Mouse (Mus musculus) heart, embryonic 12.5 days (tissue): ENCODE data around the gene Wfikkn2. TPM values are rescaled to one million over a fixed set of nuclear protein-coding genes. Genes with fewer than 3 reads are reported as not detected.
A peak's percentile ranks its signal among the peaks of the same experiment; 100 is the strongest.

Experiments used
- ATAC-seq: fragments of 200-750 bp; cut with Nextera tagmentation; 2 replicates; pipeline ENCODE4 v1.8.0; 2017; ENCODE audit warnings: moderate TSS enrichment, moderate library complexity; ENCODE audit not compliant: insufficient number of reproducible peaks, low FRiP score
- H3K27ac ChIP-seq: fragments of 300-500 bp; sonication (generic); 2 replicates; pipeline ENCODE4 v1.5.1; 2016; ENCODE audit warnings: mild to moderate bottlenecking, moderate library complexity; ENCODE audit not compliant: poor library complexity, severe bottlenecking
- H3K27me3 ChIP-seq: fragments of 300-500 bp; sonication (generic); replicated peaks from 2 replicates; pipeline ENCODE4 v1.6.1; 2016; ENCODE audit warnings: mild to moderate bottlenecking, moderate library complexity
- H3K36me3 ChIP-seq: fragments of 300-500 bp; sonication (generic); 2 replicates; pipeline ENCODE4 v1.6.1; 2016; ENCODE audit warnings: mild to moderate bottlenecking, moderate library complexity
- H3K4me1 ChIP-seq: fragments of 300-500 bp; sonication (generic); replicated peaks from 2 replicates; pipeline ENCODE4 v1.6.1; 2016; ENCODE audit warnings: mild to moderate bottlenecking
- H3K4me2 ChIP-seq: fragments of 300-500 bp; sonication (generic); 2 replicates; pipeline ENCODE4 v1.6.1; 2016; ENCODE audit warnings: mild to moderate bottlenecking, moderate library complexity
- H3K4me3 ChIP-seq: fragments of 300-500 bp; sonication (generic); 2 replicates; pipeline ENCODE4 v1.5.1; 2016; ENCODE audit warnings: mild to moderate bottlenecking
- H3K9ac ChIP-seq: fragments of 300-500 bp; sonication (generic); 2 replicates; pipeline ENCODE4 v1.6.1; 2016; ENCODE audit warnings: mild to moderate bottlenecking, moderate library complexity
- H3K9me3 ChIP-seq: fragments of 300-500 bp; sonication (generic); replicated peaks from 2 replicates; pipeline ENCODE4 v1.6.1; 2016; ENCODE audit warnings: mild to moderate bottlenecking, moderate library complexity
- WGBS: fragments of 180-500 bp; shearing (Covaris S2); methylation state at CpG from one replicate; pipeline ENCODE4 v1.1.7; 2016; 5-methylcytosine and 5-hydroxymethylcytosine counted together
- polyA plus RNA-seq: library from polyadenylated mRNA; unstranded; fragments of >200 nt; fragmentation: Nextera tagmentation; extraction: Ambion mirVana; gene quantifications from 2 replicates; pipeline ENCODE4 v1.2.1, GENCODE M21; 2016

The Wfikkn2 gene
- polyA plus RNA-seq, 1 experiment from 2014 or later: 2.5 TPM

DNA sequence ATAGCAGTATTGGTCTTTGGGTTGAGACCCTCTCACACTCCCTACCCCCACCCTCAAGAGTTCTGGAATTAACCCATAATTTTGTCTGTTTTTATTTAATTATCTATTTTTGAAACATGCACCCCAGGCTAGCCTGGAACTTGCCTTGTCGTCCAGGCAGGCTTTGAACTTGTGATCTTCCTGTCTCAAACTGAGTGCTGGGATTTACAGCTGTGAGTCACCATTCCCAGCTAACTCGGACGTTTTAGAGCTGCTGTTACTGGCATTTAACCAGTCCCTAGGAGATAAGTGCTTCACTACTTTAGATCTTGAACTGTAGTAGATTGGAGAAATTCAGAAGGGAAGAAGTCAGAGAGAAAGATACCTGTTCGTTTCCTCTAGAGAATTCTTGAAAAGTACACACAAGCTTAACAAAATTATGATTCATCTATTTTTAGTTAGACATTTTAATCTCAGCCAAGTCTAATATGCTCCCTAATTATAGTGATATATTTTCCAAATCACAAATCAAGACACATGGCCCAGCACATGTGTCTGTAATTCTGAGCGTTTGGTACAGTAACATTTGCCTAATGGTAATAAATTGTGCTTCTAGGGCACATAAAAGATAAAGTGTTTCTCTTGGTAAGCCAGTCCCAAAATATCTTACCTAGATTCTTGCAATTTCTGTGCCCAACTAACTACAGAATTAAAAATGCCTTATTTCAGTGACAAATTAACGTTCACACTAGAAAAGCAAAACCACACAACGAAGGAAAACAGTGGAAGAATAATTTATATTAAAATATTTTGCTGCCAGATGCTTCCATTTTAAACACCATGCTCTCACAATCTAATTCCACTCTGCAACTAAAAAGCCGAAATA lies 36.8 kb downstream of the Wfikkn2 start:
- ATAC-seq: no peak
- H3K4me1 ChIP-seq: peaks cover 5% of the 10 kb centered on the region
- WGBS: 42% methylated on average over 8 of the region's 8 CpGs
- no peak overlapping the region for H3K4me3 ChIP-seq
- H3K27me3 ChIP-seq: no peaks in the 10 kb centered on the region
- no peaks in the 10 kb centered on the region for H3K9me3 ChIP-seq
- no peak overlapping the region for H3K4me2 ChIP-seq
- peak overlapping the region; percentile 60; the same call in 1 of the 2 replicates for H3K27ac ChIP-seq
- H3K9ac ChIP-seq: no peak overlapping the region
- peaks cover 5% of the 10 kb centered on the region for H3K36me3 ChIP-seq

DNA sequence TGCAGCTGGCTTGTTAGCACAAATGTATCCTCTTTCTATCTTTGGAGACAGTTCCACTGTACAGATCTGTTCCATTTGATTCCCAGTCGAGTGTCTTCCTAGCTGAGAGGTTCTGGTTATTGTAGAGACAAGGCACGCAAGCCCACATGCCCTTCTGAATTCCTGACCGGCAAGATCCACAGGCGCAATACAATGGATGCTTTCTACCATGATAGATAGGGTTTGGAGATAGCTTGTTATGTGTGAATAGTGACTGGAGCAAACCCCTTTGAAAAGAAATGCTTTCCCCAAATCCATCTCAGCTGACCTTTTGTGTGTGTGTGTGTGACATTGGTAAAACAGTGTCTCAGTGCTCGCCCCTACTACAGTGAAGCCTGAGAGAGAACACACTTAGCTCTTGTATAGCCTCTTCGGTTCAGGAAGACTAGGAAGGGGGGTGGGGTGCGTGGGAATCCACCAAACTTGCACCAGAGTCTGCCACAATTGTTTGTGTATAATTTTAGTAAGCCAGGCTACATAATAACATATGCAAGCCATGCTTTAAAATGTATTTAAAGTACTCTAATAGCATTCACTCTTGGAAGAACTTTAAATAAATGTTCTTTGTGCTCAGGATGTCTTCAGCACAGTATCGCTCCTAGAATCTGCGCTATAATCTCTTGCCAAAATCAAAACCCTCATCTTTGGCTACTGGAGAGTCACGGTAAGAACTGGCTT lies 39.2 kb downstream of the Wfikkn2 start:
- Histone ChIP-seq H3K4me3 (no peak overlapping the region), H3K4me2 (no peak overlapping the region), H3K27me3 (no peaks in the 10 kb centered on the region), H3K9me3 (no peaks in the 10 kb centered on the region), H3K9ac (no peak overlapping the region), H3K27ac (no peak overlapping the region), H3K4me1 (no peaks in the 10 kb centered on the region), H3K36me3 (no peaks in the 10 kb centered on the region)
- no peak for ATAC-seq
- WGBS: 67% methylated on average over 10 of the region's 10 CpGs

DNA sequence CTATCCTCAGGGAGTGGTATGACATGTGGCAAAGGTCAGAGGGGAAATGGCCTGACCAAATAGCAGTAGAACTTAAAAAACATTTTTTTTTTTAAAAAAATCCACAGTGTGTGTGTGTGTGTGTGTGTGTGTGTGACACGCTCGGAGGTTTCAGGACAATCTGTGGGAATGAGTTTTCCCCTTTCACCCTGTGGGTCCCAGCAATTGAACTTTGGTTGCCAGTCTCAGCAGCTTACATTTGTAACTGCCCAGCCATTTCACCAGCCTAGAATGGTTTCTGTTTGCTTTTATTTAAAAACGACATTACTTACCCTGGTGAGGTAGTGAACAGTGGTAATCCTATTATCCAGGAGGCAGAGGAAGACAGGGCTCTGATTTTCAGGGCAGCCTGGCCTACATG lies 42.7 kb downstream of the Wfikkn2 start:
- Histone ChIP-seq H3K36me3 (no peaks in the 10 kb centered on the region), H3K4me2 (no peak overlapping the region), H3K4me3 (no peak overlapping the region), H3K9me3 (no peaks in the 10 kb centered on the region), H3K4me1 (0 out of 2 replicates have a peak, but pooled peaks cover 7% of the 10 kb centered on the region), H3K27ac (no peak overlapping the region), H3K9ac (no peak overlapping the region), H3K27me3 (no peaks in the 10 kb centered on the region)
- ATAC-seq: no peak
- 67% methylated on average over 3 of the region's 3 CpGs for WGBS

DNA sequence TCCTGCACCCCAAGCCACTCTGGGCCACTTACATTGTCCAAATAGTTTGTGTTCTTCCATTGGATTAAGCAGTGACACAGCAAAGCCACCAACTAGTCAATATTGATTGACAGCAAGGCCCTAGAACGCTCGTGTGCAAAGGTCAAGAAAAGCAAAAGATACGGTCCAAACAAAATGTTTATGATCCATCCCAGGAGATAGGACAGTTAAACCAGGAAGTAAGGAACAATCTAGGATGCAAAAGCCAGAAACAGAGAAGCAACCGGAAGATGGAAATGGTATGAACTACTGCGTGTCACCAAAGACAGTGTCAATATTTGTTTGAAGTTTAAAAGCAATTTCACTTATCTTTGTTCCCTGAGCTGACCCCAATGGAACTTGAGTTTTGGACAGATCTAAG lies 43.7 kb downstream of the Wfikkn2 start:
- Histone ChIP-seq H3K4me2 (no peak overlapping the region), H3K4me3 (no peak overlapping the region), H3K9me3 (no peaks in the 10 kb centered on the region), H3K27ac (no peak overlapping the region), H3K36me3 (no peaks in the 10 kb centered on the region), H3K4me1 (peaks cover 7% of the 10 kb centered on the region; the same call in 1 of the 2 replicates), H3K27me3 (no peaks in the 10 kb centered on the region), H3K9ac (no peak overlapping the region)
- no peak for ATAC-seq
- 79% methylated on average over 5 of the region's 5 CpGs for WGBS

DNA sequence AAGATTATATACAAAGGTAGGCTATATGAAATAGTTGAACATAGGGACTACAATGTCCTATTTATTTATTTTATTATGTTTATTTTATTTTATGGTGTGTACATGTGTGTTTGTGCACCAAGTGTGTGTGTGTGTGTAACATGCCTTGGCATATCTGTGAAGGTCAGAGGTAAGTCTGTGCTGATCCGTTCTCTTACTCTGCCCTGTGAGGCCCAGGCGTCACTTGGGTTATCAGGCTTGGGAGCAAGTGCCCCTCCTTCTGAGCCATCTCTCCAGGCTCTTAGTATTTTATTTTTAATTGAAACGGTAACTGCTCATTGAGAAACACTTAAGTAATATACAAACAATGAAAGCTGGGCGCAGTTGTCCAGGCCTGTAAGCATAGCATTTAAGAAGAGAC lies 45.4 kb downstream of the Wfikkn2 start:
- Histone ChIP-seq H3K4me3 (no peak overlapping the region), H3K4me2 (no peak overlapping the region), H3K36me3 (no peaks in the 10 kb centered on the region), H3K4me1 (peaks cover 14% of the 10 kb centered on the region), H3K9ac (no peak overlapping the region), H3K27me3 (no peaks in the 10 kb centered on the region), H3K27ac (no peak overlapping the region), H3K9me3 (no peaks in the 10 kb centered on the region)
- 58% methylated on average over 4 of the region's 4 CpGs for WGBS
- no peak for ATAC-seq

DNA sequence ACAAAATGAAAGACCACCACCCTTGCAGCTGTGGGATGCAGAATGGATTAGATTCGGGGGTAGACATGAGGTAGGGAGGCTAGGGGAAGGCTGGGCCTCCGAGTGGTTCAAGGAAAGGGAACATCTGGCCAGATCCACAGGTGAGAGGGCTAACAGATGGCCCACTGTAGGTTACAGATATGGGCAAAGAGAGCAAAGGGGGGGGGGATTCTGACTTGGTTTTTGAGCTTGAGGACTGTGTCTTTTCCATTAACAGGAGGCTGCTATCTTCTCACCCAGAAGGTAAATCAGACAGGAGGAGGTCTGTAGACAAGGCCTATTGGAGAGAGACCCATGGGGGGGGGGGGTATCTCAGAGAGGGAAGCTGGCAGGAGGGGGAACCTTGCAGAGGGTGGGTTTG lies 46.0 kb downstream of the Wfikkn2 start:
- H3K36me3 ChIP-seq: no peaks in the 10 kb centered on the region
- no peak for ATAC-seq
- H3K27me3 ChIP-seq: no peaks in the 10 kb centered on the region
- 64% methylated on average over 2 of the region's 2 CpGs for WGBS
- H3K4me2 ChIP-seq: no peak overlapping the region
- H3K4me1 ChIP-seq: peaks cover 14% of the 10 kb centered on the region
- no peak overlapping the region for H3K4me3 ChIP-seq
- H3K9me3 ChIP-seq: no peaks in the 10 kb centered on the region
- no peak overlapping the region for H3K27ac ChIP-seq
- H3K9ac ChIP-seq: no peak overlapping the region

DNA sequence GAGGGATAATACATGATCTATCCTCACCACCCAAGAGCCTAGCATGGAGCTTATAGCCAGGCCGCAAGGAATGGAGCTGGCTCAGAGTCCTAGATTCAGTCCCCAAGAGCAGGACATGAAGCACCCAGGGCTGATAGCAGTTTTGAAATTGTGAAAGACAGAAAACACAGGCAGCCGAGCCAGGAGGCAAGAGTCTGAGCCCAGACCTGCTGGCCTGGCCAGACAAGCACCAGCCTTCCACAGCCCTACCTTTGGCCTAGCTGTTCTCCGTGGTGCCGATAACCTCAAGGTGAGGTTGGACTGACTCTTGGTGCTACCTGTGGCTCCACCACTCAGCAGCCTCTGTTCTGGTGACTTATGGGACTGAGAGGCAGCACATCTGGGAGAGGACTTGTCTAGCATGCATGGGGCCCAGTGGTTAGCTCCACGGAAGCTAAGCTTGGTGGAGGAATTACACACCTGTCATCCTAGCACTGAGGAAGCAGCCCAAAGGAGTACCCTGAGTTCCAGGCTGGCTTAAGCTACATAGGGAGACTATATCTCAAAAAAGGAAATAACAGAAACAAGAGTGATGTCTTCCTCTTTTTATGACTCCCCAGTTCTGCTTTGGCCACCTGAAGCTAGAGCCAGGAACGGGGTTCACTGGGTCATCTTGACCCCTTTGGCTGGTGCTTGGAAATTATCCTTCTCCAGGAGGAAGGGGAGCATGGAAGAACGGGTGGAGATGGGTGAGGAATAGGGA lies 47.2 kb downstream of the Wfikkn2 start:
- H3K27me3 ChIP-seq: no peaks in the 10 kb centered on the region
- no peak overlapping the region for H3K4me3 ChIP-seq
- H3K36me3 ChIP-seq: no peaks in the 10 kb centered on the region
- no peak overlapping the region for H3K27ac ChIP-seq
- peaks cover 14% of the 10 kb centered on the region for H3K4me1 ChIP-seq
- ATAC-seq: no peak
- no peak overlapping the region for H3K4me2 ChIP-seq
- 78% methylated on average over 7 of the region's 7 CpGs for WGBS
- no peak overlapping the region for H3K9ac ChIP-seq
- no peaks in the 10 kb centered on the region for H3K9me3 ChIP-seq

DNA sequence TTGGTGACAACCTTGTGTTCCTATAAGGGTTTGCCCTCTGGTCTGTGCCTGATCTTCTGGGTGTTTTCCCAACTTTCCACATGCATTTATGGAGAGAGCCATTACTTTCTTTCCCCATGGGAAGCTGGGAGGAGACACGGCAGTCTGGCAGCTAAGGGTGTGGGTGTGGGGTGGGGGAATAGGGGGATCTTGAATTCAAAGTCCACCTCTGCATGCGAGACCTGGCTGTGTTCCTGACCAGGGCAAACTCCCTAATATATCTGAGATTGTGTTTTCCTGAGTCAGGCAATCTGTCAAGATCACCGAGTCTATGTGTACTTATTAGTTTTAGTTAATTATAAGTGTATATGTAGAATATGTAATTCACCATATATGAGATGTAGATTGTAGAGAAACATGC lies 49.5 kb downstream of the Wfikkn2 start:
- H3K9ac ChIP-seq: no peak overlapping the region
- WGBS: 79% methylated on average over 3 of the region's 3 CpGs
- peaks cover 18% of the 10 kb centered on the region for H3K4me1 ChIP-seq
- no peak overlapping the region for H3K4me3 ChIP-seq
- H3K4me2 ChIP-seq: no peak overlapping the region
- no peaks in the 10 kb centered on the region for H3K36me3 ChIP-seq
- ATAC-seq: no peak
- no peak overlapping the region for H3K27ac ChIP-seq
- no peaks in the 10 kb centered on the region for H3K27me3 ChIP-seq
- no peaks in the 10 kb centered on the region for H3K9me3 ChIP-seq

DNA sequence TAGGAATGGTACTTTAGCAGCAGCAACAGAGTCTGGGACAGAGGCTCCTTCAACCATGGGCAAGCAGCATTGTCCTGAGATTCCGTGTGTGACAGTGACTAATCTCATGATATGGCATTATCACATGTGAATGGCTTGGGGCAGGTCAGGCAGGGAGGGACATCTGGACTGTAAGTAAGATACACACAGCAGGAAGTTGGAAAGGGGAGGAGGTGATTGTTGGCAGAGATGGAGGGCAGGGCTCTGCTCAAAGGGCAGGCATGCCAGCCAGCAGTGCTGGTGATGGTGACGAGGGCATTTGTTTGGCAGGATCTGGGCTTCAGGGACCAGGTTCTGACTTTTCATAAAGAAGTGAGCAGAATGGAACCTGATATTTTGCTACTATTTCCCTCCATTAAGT lies 52.7 kb downstream of the Wfikkn2 start:
- Histone ChIP-seq H3K4me2 (no peak overlapping the region), H3K36me3 (no peaks in the 10 kb centered on the region), H3K27me3 (no peaks in the 10 kb centered on the region), H3K27ac (no peak overlapping the region), H3K9ac (no peak overlapping the region), H3K9me3 (no peaks in the 10 kb centered on the region), H3K4me1 (peaks cover 27% of the 10 kb centered on the region), H3K4me3 (no peak overlapping the region)
- no peak for ATAC-seq
- 59% methylated on average over 2 of the region's 2 CpGs for WGBS

DNA sequence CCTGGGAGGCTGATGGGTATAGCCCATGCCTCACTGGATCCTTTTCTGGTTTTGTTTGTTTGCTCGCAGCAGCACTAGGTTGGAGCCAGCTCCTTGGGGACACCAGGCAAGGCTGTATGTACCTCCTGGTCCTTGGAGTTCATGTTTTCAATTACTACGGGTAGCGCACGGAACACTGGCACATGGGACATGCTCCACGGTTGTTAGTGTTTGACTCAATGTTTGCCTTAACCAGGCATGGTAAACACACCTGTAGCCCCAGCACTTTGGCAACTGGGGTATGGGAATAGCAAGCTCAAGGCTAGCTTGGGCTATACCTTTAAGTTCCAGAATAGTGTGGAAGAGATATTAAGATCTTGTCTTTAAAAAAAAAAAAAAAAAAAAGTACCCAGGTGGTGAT lies 55.1 kb downstream of the Wfikkn2 start:
- WGBS: 91% methylated on average over 5 of the region's 5 CpGs
- no peak for ATAC-seq
- Histone ChIP-seq H3K4me2 (no peak overlapping the region), H3K27ac (no peak overlapping the region), H3K27me3 (no peaks in the 10 kb centered on the region), H3K4me1 (peaks cover 20% of the 10 kb centered on the region), H3K36me3 (no peaks in the 10 kb centered on the region), H3K4me3 (no peak overlapping the region), H3K9ac (no peak overlapping the region), H3K9me3 (no peaks in the 10 kb centered on the region)

DNA sequence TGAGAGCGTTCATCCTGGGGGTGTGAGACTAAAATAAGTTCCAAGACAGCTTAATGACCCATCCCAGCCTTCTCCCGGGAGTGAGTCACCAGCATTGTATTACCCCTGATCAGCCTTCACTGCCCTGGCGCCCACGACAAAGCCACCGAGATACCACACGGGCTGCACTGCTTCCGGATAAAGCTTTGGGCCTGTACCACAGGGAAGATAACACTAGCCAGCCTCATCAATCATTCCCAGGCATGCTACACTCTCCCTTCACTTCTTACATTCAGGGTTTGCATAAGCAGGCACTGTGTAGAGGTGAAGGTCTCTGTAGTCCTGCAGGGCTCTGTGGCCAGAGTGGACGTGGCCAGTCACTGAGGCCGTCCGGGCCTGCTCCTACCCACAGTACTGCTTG lies 56.2 kb downstream of the Wfikkn2 start:
- H3K27ac ChIP-seq: peak overlapping the region; percentile 48
- no peak overlapping the region for H3K9ac ChIP-seq
- no peaks in the 10 kb centered on the region for H3K9me3 ChIP-seq
- H3K4me2 ChIP-seq: no peak overlapping the region
- H3K27me3 ChIP-seq: no peaks in the 10 kb centered on the region
- H3K4me3 ChIP-seq: no peak overlapping the region
- H3K4me1 ChIP-seq: peaks cover 20% of the 10 kb centered on the region
- WGBS: 16% methylated on average over 10 of the region's 10 CpGs
- ATAC-seq: peak; percentile 44; the same call in 1 of the 2 replicates
- no peaks in the 10 kb centered on the region for H3K36me3 ChIP-seq
